Mouse (Mus musculus): ENCODE results near the gene Rtn4rl1.
A peak's percentile ranks its signal among the peaks of the same experiment; 100 is the strongest.

Gene Rtn4rl1

GRCm38 (mm10) chr11:75251006-75251512, 57.5 kb downstream of the Rtn4rl1 start:
- no peak for DNase-seq (ENCODE audit: low read depth)

- DNase-seq (ENCODE audit: low read depth) = no peak
Measured at GRCm38 (mm10) chr11:75251557-75252070, 58.0 kb downstream of the Rtn4rl1 start.

GRCm38 (mm10) chr11:75254252-75254912, 60.8 kb downstream of the Rtn4rl1 start:
- peak; percentile 56 for DNase-seq (ENCODE audit: low read depth)

GRCm38 (mm10) chr11:75255330-75255729, 61.7 kb downstream of the Rtn4rl1 start:
- peak; percentile 74 for DNase-seq (ENCODE audit: low read depth)

- no peak for DNase-seq (ENCODE audit: low read depth)
Measured at GRCm38 (mm10) chr11:75257056-75257648, 63.6 kb downstream of the Rtn4rl1 start.

GRCm38 (mm10) chr11:75259416-75259815, 65.8 kb downstream of the Rtn4rl1 start:
- no peak for DNase-seq (ENCODE audit: low read depth)

- no peak for DNase-seq (ENCODE audit: low read depth)
Measured at GRCm38 (mm10) chr11:75259996-75260561, 66.5 kb downstream of the Rtn4rl1 start.

- DNase-seq (ENCODE audit: low read depth) = no peak
Measured at GRCm38 (mm10) chr11:75261016-75261415, 67.4 kb downstream of the Rtn4rl1 start.

- no peak for DNase-seq (ENCODE audit: low read depth)
Measured at GRCm38 (mm10) chr11:75261730-75262129, 68.1 kb downstream of the Rtn4rl1 start.

- no peak for DNase-seq (ENCODE audit: low read depth)
Measured at GRCm38 (mm10) chr11:75262181-75262580, 68.6 kb downstream of the Rtn4rl1 start.

- DNase-seq (ENCODE audit: low read depth) = no peak
Measured at GRCm38 (mm10) chr11:75262791-75263190, 69.2 kb downstream of the Rtn4rl1 start.

- DNase-seq (ENCODE audit: low read depth) = no peak
Measured at GRCm38 (mm10) chr11:75263274-75263963, 69.8 kb downstream of the Rtn4rl1 start.

GRCm38 (mm10) chr11:75263964-75264312, 70.4 kb downstream of the Rtn4rl1 start:
- no peak for DNase-seq (ENCODE audit: low read depth)

- DNase-seq (ENCODE audit: low read depth) = no peak
Measured at GRCm38 (mm10) chr11:75264550-75264949, 71.0 kb downstream of the Rtn4rl1 start.

GRCm38 (mm10) chr11:75265545-75265944, 72.0 kb downstream of the Rtn4rl1 start:
- DNase-seq (ENCODE audit: low read depth) = no peak

GRCm38 (mm10) chr11:75267826-75268281, 74.3 kb downstream of the Rtn4rl1 start:
- DNase-seq (ENCODE audit: low read depth) = peak; percentile 33

GRCm38 (mm10) chr11:75268492-75268891, 74.9 kb downstream of the Rtn4rl1 start:
- peak; percentile 25 for DNase-seq (ENCODE audit: low read depth)

- DNase-seq (ENCODE audit: low read depth) = peak; percentile 51
Measured at GRCm38 (mm10) chr11:75269213-75269612, 75.6 kb downstream of the Rtn4rl1 start.

GRCm38 (mm10) chr11:75270276-75270984, 76.8 kb downstream of the Rtn4rl1 start:
- DNase-seq (ENCODE audit: low read depth) = no peak

GRCm38 (mm10) chr11:75270985-75271434, 77.4 kb downstream of the Rtn4rl1 start:
- DNase-seq (ENCODE audit: low read depth) = no peak

- no peak for DNase-seq (ENCODE audit: low read depth)
Measured at GRCm38 (mm10) chr11:75273466-75273865, 79.9 kb downstream of the Rtn4rl1 start.

GRCm38 (mm10) chr11:75275035-75275434, 81.5 kb downstream of the Rtn4rl1 start:
- DNase-seq (ENCODE audit: low read depth) = no peak
